Mouse (Mus musculus) embryonic stem cell, embryonic (primary cell): ENCODE results near the gene Ran.

ENCODE experiments used
- CTCF ChIA-PET, 4 experiments: fragments of 300-600 bp in 2 of 4; fragments of 350-600 bp in 2 of 4; sonication (Branson Sonifier 250); formaldehyde crosslinking; loops; one replicate each; lab custom pipeline; 2022; ENCODE audit warnings: inconsistent platforms in 2 of 4; lab: Charles Lee
- POLR2A ChIA-PET, 4 experiments: fragments of 300-600 bp in 2 of 4; fragments of 350-600 bp in 2 of 4; sonication (Branson Sonifier 250); formaldehyde crosslinking; loops; one replicate each; lab custom pipeline; 2022; ENCODE audit warnings: antibody characterized with exemption in 4 of 4, inconsistent platforms in 1 of 4; lab: Charles Lee

Gene Ran

DNA sequence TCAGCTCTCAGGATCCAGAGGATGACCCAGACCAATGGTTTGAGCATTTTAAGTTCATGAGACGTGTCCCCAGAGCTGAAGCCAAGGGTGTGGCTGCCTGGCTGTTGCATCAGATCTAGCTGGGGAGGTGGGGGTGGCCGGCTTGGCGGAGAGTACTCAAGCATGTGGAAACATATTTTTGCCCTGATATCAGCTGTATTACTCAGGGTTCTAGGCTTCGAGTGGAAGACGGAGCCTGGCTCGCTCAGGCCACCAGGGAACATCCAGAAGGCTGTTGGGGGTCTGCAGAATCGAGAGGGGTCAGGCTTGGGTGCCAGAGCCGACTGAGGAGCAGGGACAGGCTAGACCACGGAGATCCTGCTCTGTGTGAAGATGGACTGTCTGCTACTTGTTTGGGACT lies 46.1 kb downstream of the Ran start:
- ChIA-PET POLR2A (interaction anchor here (0.6 to 5.2 kb wide), 33 partner anchors 8 to 802 kb away, joined by 3 to 45 read pairs (median 5); partner anchors contain the start of genes Mmp17 (in 1 of the 4) and Psph (in 1 of the 4)), CTCF (interaction anchor here (0.5 to 4.4 kb wide), 15 partner anchors 18 to 658 kb away, joined by 3 to 43 read pairs (median 5); no protein-coding TSS in a partner anchor)

DNA sequence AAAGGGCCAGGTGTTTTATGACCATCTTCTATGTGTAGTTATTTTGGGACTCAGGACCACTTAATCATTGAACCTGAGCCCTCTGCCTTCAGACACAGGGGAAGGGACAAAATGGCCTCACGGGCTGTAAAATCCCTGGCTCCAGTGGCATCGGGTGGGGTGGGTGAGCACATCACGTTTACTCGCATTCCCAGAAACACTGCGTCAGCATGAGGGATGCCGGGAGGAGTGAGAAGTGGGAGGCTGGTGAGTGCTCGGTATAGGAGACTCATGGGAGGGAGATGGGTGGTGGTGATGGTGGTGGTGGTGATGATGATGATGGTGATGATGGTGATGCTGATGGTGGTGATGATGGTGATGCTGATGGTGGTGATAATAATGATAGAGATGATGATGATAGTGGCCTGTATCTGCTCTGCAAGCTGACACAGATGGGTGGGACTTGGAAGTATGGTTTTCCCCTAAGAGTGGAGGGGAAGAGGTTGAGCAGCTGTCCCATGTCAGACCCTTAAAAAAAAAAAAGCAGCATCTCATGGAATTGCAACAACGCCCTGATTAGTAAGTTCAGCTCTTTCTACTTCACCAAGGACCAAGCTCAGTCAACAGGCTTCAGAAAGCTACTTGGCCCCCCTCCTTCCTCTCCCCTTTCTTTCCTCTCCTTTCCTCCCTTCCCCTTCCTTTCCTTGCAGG lies 46.8 kb downstream of the Ran start:
- CTCF ChIA-PET, result interaction anchor here in 2 of 4 experiments (1.1 to 1.9 kb wide), 4 partner anchors 95 to 536 kb away, joined by 3 to 10 read pairs (median 4); no protein-coding TSS in a partner anchor
- POLR2A ChIA-PET, result interaction anchor here in 3 of 4 experiments (0.9 to 5.2 kb wide), 9 partner anchors 9 to 151 kb away, joined by 3 to 45 read pairs (median 4); no protein-coding TSS in a partner anchor

DNA sequence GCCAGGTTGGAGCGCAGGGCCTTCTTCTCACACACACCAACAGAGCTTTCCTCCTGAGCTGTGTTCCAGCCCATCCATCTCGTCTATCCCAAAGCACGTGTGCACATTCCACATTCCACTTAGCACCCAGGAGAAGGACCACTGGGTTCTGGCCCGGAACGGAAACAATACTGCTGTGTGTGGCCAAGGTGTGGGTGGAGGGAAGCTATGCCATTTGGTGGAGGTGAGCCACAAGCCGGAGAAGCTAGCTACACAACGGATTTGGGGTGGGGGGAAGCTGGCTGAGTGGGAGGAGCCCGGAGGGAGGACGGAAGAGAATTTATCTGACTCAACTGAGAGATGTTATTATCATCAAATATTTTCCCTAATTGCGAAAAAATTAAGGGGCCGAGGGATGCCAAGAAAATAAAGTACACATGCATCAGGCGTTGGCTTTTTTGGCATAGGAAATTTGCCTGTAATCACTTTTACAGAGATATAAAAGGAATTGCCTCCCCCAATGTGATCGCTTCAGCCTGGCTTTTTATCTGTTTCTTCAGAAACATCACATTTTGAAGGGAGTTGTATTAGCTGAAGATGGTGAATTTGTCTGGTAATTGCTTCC lies 47.5 kb downstream of the Ran start:
- POLR2A ChIA-PET, result interaction anchor here in 3 of 4 experiments (0.9 to 2.3 kb wide), 9 partner anchors 8 to 286 kb away, joined by 3 to 19 read pairs (median 3); no protein-coding TSS in a partner anchor

DNA sequence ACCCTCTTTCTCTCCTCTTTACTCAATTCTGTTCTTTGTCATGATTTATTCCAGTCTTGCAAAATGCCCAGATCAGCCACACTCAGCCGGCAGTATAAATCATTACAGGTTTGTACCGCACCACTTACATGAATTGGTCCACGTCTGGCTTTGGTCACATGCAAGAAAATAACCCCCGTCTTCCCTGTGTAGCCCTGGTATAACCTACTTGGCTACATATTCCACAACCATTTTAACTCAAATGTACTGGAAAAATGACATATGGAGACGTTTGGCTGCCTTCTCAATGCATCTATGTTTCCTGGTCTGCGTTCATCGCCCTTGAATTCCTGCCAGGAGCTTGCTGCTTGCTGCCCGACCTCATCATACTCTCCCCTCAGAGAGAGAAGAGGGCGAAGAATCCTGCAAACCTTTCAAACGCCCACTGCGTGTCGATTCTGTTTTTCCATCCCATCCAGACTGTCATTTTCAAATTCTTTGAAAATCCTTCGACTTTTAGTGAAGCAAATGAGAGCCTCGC lies 52.0 kb downstream of the Ran start:
- ChIA-PET CTCF (interaction anchor here in 2 of 4 experiments (0.6 to 0.8 kb wide), 2 partner anchors 9 to 43 kb away, joined by 3 read pairs; no protein-coding TSS in a partner anchor), POLR2A (interaction anchor here in 2 of 4 experiments (0.5 to 1.7 kb wide), 3 partner anchors 13 to 539 kb away, joined by 3 to 9 read pairs (median 5); no protein-coding TSS in a partner anchor)

More for the DNA sequence above, 47.5 kb downstream of the Ran start:
- CTCF ChIA-PET, result interaction anchor here in 3 of 4 experiments (0.6 to 1.5 kb wide), 5 partner anchors 88 to 535 kb away, joined by 3 to 4 read pairs (median 4); no protein-coding TSS in a partner anchor

DNA sequence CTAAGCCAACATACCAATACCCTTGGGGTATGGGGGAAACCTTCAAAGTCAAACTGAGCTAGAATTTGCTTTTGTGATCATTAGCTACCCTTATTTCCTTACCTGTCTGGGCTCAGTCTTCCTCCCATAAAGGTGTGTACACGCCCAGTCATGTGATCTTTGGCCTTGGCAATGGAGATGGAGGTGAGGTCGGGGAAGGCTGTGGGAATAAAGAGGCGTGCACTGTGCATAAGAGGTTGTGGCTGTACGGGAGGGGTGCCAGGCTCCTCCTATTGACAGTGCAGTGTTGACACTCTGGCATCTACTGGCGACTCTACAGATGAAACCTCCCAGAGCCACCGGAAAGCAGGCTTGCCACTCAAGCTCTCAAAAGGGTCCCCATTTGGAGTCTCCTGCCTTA lies 53.5 kb downstream of the Ran start:
- CTCF ChIA-PET, result interaction anchor here in 1 of 4 experiments (0.6 to 0.9 kb wide), 2 partner anchors 10 to 261 kb away, joined by 3 read pairs; no protein-coding TSS in a partner anchor
- POLR2A ChIA-PET, result interaction anchor here in 2 of 4 experiments (0.5 to 2.8 kb wide), 7 partner anchors 8 to 512 kb away, joined by 3 to 8 read pairs (median 4); no protein-coding TSS in a partner anchor
